Mouse (Mus musculus) lung, embryonic 16.5 days (tissue): ENCODE data around the gene Dolk. TPM values are rescaled to one million over a fixed set of nuclear protein-coding genes. Genes with fewer than 3 reads are reported as not detected.

Source experiments
- ATAC-seq: fragments of 200-750 bp; cut with Nextera tagmentation; 2 replicates; pipeline ENCODE4 v1.8.0; 2017; ENCODE audit warnings: low read depth, mild to moderate bottlenecking, moderate library complexity
- H3K27ac ChIP-seq: fragments of 300-500 bp; sonication (generic); 2 replicates; pipeline ENCODE4 v1.5.1; 2014; ENCODE audit warnings: mild to moderate bottlenecking, control low read depth, low read length
- H3K27me3 ChIP-seq: fragments of 300-500 bp; sonication (generic); 2 replicates; pipeline ENCODE4 v1.6.1; 2014; ENCODE audit warnings: low read depth, low read length, mixed read lengths; ENCODE audit not compliant: control insufficient read depth, insufficient read depth
- H3K36me3 ChIP-seq: fragments of 300-500 bp; sonication (generic); 2 replicates; pipeline ENCODE4 v1.6.1; 2014; ENCODE audit warnings: low read length; ENCODE audit not compliant: control insufficient read depth, insufficient read depth
- H3K4me1 ChIP-seq: fragments of 300-500 bp; sonication (generic); replicated peaks from 2 replicates; pipeline ENCODE4 v1.6.1; 2014; ENCODE audit warnings: low read length, mixed read lengths; ENCODE audit not compliant: control insufficient read depth, insufficient read depth
- H3K4me2 ChIP-seq: fragments of 300-500 bp; sonication (generic); 2 replicates; pipeline ENCODE4 v1.6.1; 2014; ENCODE audit warnings: low read depth, low read length, control low read depth
- H3K4me3 ChIP-seq: fragments of 300-500 bp; sonication (generic); 2 replicates; pipeline ENCODE4 v1.5.1; 2014; ENCODE audit warnings: mild to moderate bottlenecking, low read length, control low read depth
- H3K9ac ChIP-seq: fragments of 300-500 bp; sonication (generic); 2 replicates; pipeline ENCODE4 v1.6.1; 2014; ENCODE audit warnings: low read length, control low read depth
- H3K9me3 ChIP-seq: fragments of 300-500 bp; sonication (generic); 2 replicates; pipeline ENCODE4 v1.6.1; 2016; ENCODE audit warnings: low read length; ENCODE audit not compliant: control insufficient read depth
- WGBS: fragments of 180-500 bp; shearing (Covaris S2); extraction: QIAGEN DNeasy Blood & Tissue Kit; methylation state at CpG from one replicate; pipeline ENCODE4 v1.1.7; 2014; 5-methylcytosine and 5-hydroxymethylcytosine counted together
- polyA plus RNA-seq: library from polyadenylated mRNA; unstranded; fragments of >200 nt; fragmentation: Nextera tagmentation; extraction: Ambion mirVana; gene quantifications from 2 replicates; pipeline ENCODE4 v1.2.1, GENCODE M21; 2015

The Dolk gene
- polyA plus RNA-seq, 1 experiment from 2014 or later: 30.3 TPM

GRCm38 (mm10) chr2:30247681-30248080, 38.5 kb downstream of the Dolk start:
- 67% methylated on average over 4 of the region's 4 CpGs for WGBS
- no peak overlapping the region for H3K4me2 ChIP-seq
- H3K4me1 ChIP-seq: peaks cover 13% of the 10 kb centered on the region
- no peak for ATAC-seq
- no peaks in the 10 kb centered on the region for H3K9me3 ChIP-seq
- no peak overlapping the region for H3K9ac ChIP-seq
- no peak overlapping the region for H3K27ac ChIP-seq
- peaks cover 15% of the 10 kb centered on the region for H3K36me3 ChIP-seq
- no peaks in the 10 kb centered on the region for H3K27me3 ChIP-seq
- no peak overlapping the region for H3K4me3 ChIP-seq

- Histone ChIP-seq H3K36me3 (peaks cover 15% of the 10 kb centered on the region), H3K9ac (no peak overlapping the region)
- WGBS: 95% methylated on average over 5 of the region's 5 CpGs
Measured at GRCm38 (mm10) chr2:30247036-30247435, 39.1 kb downstream of the Dolk start.

GRCm38 (mm10) chr2:30244595-30245178, 41.4 kb downstream of the Dolk start:
- Histone ChIP-seq H3K4me1 (peaks cover 13% of the 10 kb centered on the region), H3K27ac (peak overlapping the region; percentile 47), H3K4me2 (no peak overlapping the region), H3K27me3 (no peaks in the 10 kb centered on the region), H3K9ac (peak overlapping the region; percentile 42; the same call in 1 of the 2 replicates), H3K4me3 (no peak overlapping the region), H3K36me3 (peaks cover 27% of the 10 kb centered on the region), H3K9me3 (no peaks in the 10 kb centered on the region)
- WGBS: 51% methylated on average over 7 of the region's 7 CpGs
- peak; percentile 18; the same call in 1 of the 2 replicates for ATAC-seq

More at GRCm38 (mm10) chr2:30247036-30247435, 39.1 kb downstream of the Dolk start:
- H3K4me2 ChIP-seq: no peak overlapping the region
- no peak overlapping the region for H3K27ac ChIP-seq
- ATAC-seq: no peak
- H3K4me3 ChIP-seq: no peak overlapping the region
- H3K9me3 ChIP-seq: no peaks in the 10 kb centered on the region
- H3K4me1 ChIP-seq: peaks cover 13% of the 10 kb centered on the region
- no peaks in the 10 kb centered on the region for H3K27me3 ChIP-seq

GRCm38 (mm10) chr2:30243391-30243790, 42.7 kb downstream of the Dolk start:
- no peak overlapping the region for H3K4me2 ChIP-seq
- ATAC-seq: no peak
- H3K9ac ChIP-seq: no peak overlapping the region
- 0 out of 2 replicates have a peak overlapping the region, but pooled peaks have one; percentile 29 for H3K27ac ChIP-seq
- no peaks in the 10 kb centered on the region for H3K9me3 ChIP-seq
- H3K4me1 ChIP-seq: peaks cover 22% of the 10 kb centered on the region
- 87% methylated on average over 4 of the region's 4 CpGs for WGBS
- peaks cover 22% of the 10 kb centered on the region for H3K36me3 ChIP-seq
- H3K4me3 ChIP-seq: no peak overlapping the region
- H3K27me3 ChIP-seq: no peaks in the 10 kb centered on the region

- no peaks in the 10 kb centered on the region for H3K9me3 ChIP-seq
- peaks cover 24% of the 10 kb centered on the region for H3K4me1 ChIP-seq
- no peak overlapping the region for H3K9ac ChIP-seq
- peak overlapping the region; percentile 70 for H3K27ac ChIP-seq
- ATAC-seq: peak; percentile 31
- WGBS: 44% methylated on average over 4 of the region's 4 CpGs
- H3K27me3 ChIP-seq: no peaks in the 10 kb centered on the region
- H3K4me2 ChIP-seq: no peak overlapping the region
- peaks cover 22% of the 10 kb centered on the region for H3K36me3 ChIP-seq
- no peak overlapping the region for H3K4me3 ChIP-seq
Measured at GRCm38 (mm10) chr2:30242509-30242908, 43.6 kb downstream of the Dolk start.

GRCm38 (mm10) chr2:30240267-30240666, 45.9 kb downstream of the Dolk start, which contains the start of gene Gm28035:
Gm28035 (plus strand) TSS chr2:30240567.
- no peak within 1 kb of the TSS for H3K4me3 ChIP-seq
- H3K36me3 ChIP-seq: peaks cover 22% of the 10 kb centered on the region
- H3K4me1 ChIP-seq: peaks cover 29% of the 10 kb centered on the region
- 65% methylated on average over 2 of the region's 2 CpGs for WGBS
- no peak for ATAC-seq
- H3K9me3 ChIP-seq: no peaks in the 10 kb centered on the region
- no peaks in the 10 kb centered on the region for H3K27me3 ChIP-seq
- H3K9ac ChIP-seq: peak within 1 kb of the TSS; percentile 4; the same call in 1 of the 2 replicates
- H3K4me2 ChIP-seq: peak within 1 kb of the TSS; percentile 79
- H3K27ac ChIP-seq: peak within 1 kb of the TSS; percentile 77

GRCm38 (mm10) chr2:30239777-30240176, 46.4 kb downstream of the Dolk start:
- H3K27ac ChIP-seq: peak overlapping the region; percentile 77
- 57% methylated on average over 4 of the region's 4 CpGs for WGBS
- no peaks in the 10 kb centered on the region for H3K27me3 ChIP-seq
- no peaks in the 10 kb centered on the region for H3K9me3 ChIP-seq
- H3K4me1 ChIP-seq: peaks cover 28% of the 10 kb centered on the region
- peak overlapping the region; percentile 79 for H3K4me2 ChIP-seq
- peaks cover 20% of the 10 kb centered on the region for H3K36me3 ChIP-seq
- ATAC-seq: peak; percentile 15
- no peak overlapping the region for H3K4me3 ChIP-seq
- H3K9ac ChIP-seq: no peak overlapping the region

GRCm38 (mm10) chr2:30238906-30239465, 47.1 kb downstream of the Dolk start:
- Histone ChIP-seq H3K36me3 (peaks cover 19% of the 10 kb centered on the region), H3K4me3 (peak overlapping the region; percentile 93), H3K27me3 (no peaks in the 10 kb centered on the region), H3K27ac (peak overlapping the region; percentile 77), H3K9me3 (no peaks in the 10 kb centered on the region), H3K9ac (peak overlapping the region; percentile 86), H3K4me1 (peaks cover 23% of the 10 kb centered on the region), H3K4me2 (peak overlapping the region; percentile 79)
- 70% methylated on average over 3 of the region's 3 CpGs for WGBS
- no peak for ATAC-seq

- H3K9ac ChIP-seq: peak overlapping the region; percentile 86
- under 1% methylated on average over 36 of the region's 42 CpGs for WGBS
- no peaks in the 10 kb centered on the region for H3K27me3 ChIP-seq
- H3K4me3 ChIP-seq: peak overlapping the region; percentile 93
- peaks cover 21% of the 10 kb centered on the region for H3K4me1 ChIP-seq
- peak overlapping the region; percentile 83 for H3K27ac ChIP-seq
- ATAC-seq: peak; percentile 89
- peak overlapping the region; percentile 79 for H3K4me2 ChIP-seq
- H3K36me3 ChIP-seq: peaks cover 13% of the 10 kb centered on the region; the same call in 1 of the 2 replicates
- no peaks in the 10 kb centered on the region for H3K9me3 ChIP-seq
Measured at GRCm38 (mm10) chr2:30237881-30238280, 48.3 kb downstream of the Dolk start.
